Mouse (Mus musculus) CD4-positive, CD25-positive, alpha-beta regulatory T cell, adult 4 months (primary cell): Measurements from ENCODE around the gene Catsperg2. TPM values are rescaled to one million over a fixed set of nuclear protein-coding genes. Genes with fewer than 3 reads are reported as not detected.
"Not testable (repeated sequence)": the region's sequence is repeated elsewhere in the genome, so short reads cannot be mapped to it uniquely, and the experiment has no call there.

ENCODE experiments used
- ATAC-seq: one replicate; pipeline ENCODE4 v1.8.0; 2017
- polyA plus RNA-seq, 2 experiments: library from polyadenylated mRNA; unstranded; fragments of 100-300 nt; shearing (Covaris generic); gene quantifications; one replicate each; pipeline ENCODE4 v1.2.1; 2017

Catsperg2 gene
- polyA plus RNA-seq = not detected

- ATAC-seq = not testable (repeated sequence)
Measured at GRCm38 (mm10) chr7:29726860-29727259, at the start of gene Catsperg2. Gene Catsperg2 (minus strand): TSS chr7:29727032.

GRCm38 (mm10) chr7:29776568-29776967 is 49.7 kb upstream of the Catsperg2 start:
- ATAC-seq = no peak

GRCm38 (mm10) chr7:29774371-29774770 is 47.5 kb upstream of the Catsperg2 start:
- ATAC-seq = no peak

GRCm38 (mm10) chr7:29773503-29773902 is 46.7 kb upstream of the Catsperg2 start:
- ATAC-seq = no peak

- ATAC-seq = no peak
Measured at GRCm38 (mm10) chr7:29768980-29769379, 42.1 kb upstream of the Catsperg2 start.

GRCm38 (mm10) chr7:29768090-29768900 is 41.5 kb upstream of the Catsperg2 start, which contains the start of gene Zfp84:
Gene Zfp84 (plus strand): TSS chr7:29768552.
- ATAC-seq = peak; percentile 95

GRCm38 (mm10) chr7:29767058-29767686 is 40.3 kb upstream of the Catsperg2 start:
- peak; percentile 42 for ATAC-seq

- ATAC-seq = no peak
Measured at GRCm38 (mm10) chr7:29764702-29765101, 37.9 kb upstream of the Catsperg2 start.

GRCm38 (mm10) chr7:29760476-29760875 is 33.6 kb upstream of the Catsperg2 start:
- ATAC-seq = no peak

- ATAC-seq = no peak
Measured at GRCm38 (mm10) chr7:29742258-29742657, 15.4 kb upstream of the Catsperg2 start.

- ATAC-seq = no peak
Measured at GRCm38 (mm10) chr7:29728055-29728454, 1.2 kb upstream of the Catsperg2 start.

- not testable (repeated sequence) for ATAC-seq
Measured at GRCm38 (mm10) chr7:29725461-29726142, 1.2 kb downstream of the Catsperg2 start.

GRCm38 (mm10) chr7:29708891-29709290 is 17.9 kb downstream of the Catsperg2 start:
- not testable (repeated sequence) for ATAC-seq

- ATAC-seq = not testable (repeated sequence)
Measured at GRCm38 (mm10) chr7:29695231-29695630, 31.6 kb downstream of the Catsperg2 start.

- ATAC-seq = no peak
Measured at GRCm38 (mm10) chr7:29681868-29682267, 45.0 kb downstream of the Catsperg2 start.

Other genes with a start within 250 kb of the Catsperg2 start
- 1 to 10 TPM; 4.3 to 5.6 TPM for gene Sipa1l3, start 208.4 kb downstream of the Catsperg2 start, polyA plus RNA-seq
- 10 to 100 TPM; 15.9 to 19.4 TPM for gene Zfp84, start 41.5 kb upstream of the Catsperg2 start, polyA plus RNA-seq
- gene Zfp30, start 57.0 kb upstream of the Catsperg2 start, polyA plus RNA-seq = under 1 TPM; 0.28 to 0.56 TPM
- gene Zfp790, start 89.1 kb upstream of the Catsperg2 start, polyA plus RNA-seq = 10 to 100 TPM; 19.6 to 25.2 TPM
- gene Zfp940, start 126.6 kb upstream of the Catsperg2 start, polyA plus RNA-seq = 1 to 10 TPM; 3.6 to 4.5 TPM
- gene Zfp420, start 132.9 kb upstream of the Catsperg2 start, polyA plus RNA-seq = 1 to 10 TPM; 6.7 to 9.2 TPM
- 1 to 10 TPM; 2.7 to 7.6 TPM for gene Zfp27, start 179.5 kb upstream of the Catsperg2 start, polyA plus RNA-seq
- under 1 TPM; 0.98 to 0.99 TPM for gene Zfp383, start 181.2 kb upstream of the Catsperg2 start, polyA plus RNA-seq
- 1 to 10 TPM; 4.8 to 5.2 TPM for gene Zfp74, start 227.1 kb upstream of the Catsperg2 start, polyA plus RNA-seq